Mouse (Mus musculus) thymus, adult 2 months (tissue): ENCODE data around the gene Kcnk3. TPM values are rescaled to one million over a fixed set of nuclear protein-coding genes. Genes with fewer than 3 reads are reported as not detected.

Source experiments
- DNase-seq: peaks from one replicate; pipeline ENCODE4 v3.0.0; 2021
- H3K27ac ChIP-seq: fragments of 200-500 bp; 2 replicates; pipeline ENCODE4 v1.5.1; 2012; ENCODE audit warnings: low read length, control low read depth; ENCODE audit not compliant: control insufficient read depth, insufficient read depth
- H3K27me3 ChIP-seq: fragments of 200-500 bp; 2 replicates; pipeline ENCODE4 v1.6.1; 2012; ENCODE audit warnings: mild to moderate bottlenecking, low read length, moderate library complexity, mixed read lengths; ENCODE audit not compliant: control insufficient read depth, insufficient read depth
- H3K36me3 ChIP-seq: fragments of 200-500 bp; 2 replicates; pipeline ENCODE4 v1.6.1; 2012; ENCODE audit warnings: mild to moderate bottlenecking, low read length, moderate library complexity; ENCODE audit not compliant: control insufficient read depth, insufficient read depth
- H3K4me1 ChIP-seq: fragments of 200-500 bp; replicated peaks from 2 replicates; pipeline ENCODE4 v1.6.1; 2012; ENCODE audit warnings: low read length; ENCODE audit not compliant: control insufficient read depth, insufficient read depth
- H3K4me3 ChIP-seq: fragments of 200-500 bp; 2 replicates; pipeline ENCODE4 v1.5.1; 2012; ENCODE audit warnings: mild to moderate bottlenecking, low read length, control low read depth, moderate library complexity; ENCODE audit not compliant: control insufficient read depth, insufficient read depth
- CTCF ChIP-seq: fragments of 200-500 bp; IDR thresholded peaks from 2 replicates; pipeline ENCODE4 v1.5.1; 2012; ENCODE audit warnings: mild to moderate bottlenecking, control low read depth, low read length, moderate library complexity, borderline replicate concordance; ENCODE audit not compliant: control insufficient read depth, poor library complexity, insufficient read depth; ENCODE audit errors: extremely low read depth
- POLR2A ChIP-seq: fragments of 200-500 bp; IDR thresholded peaks from 2 replicates; pipeline ENCODE4 v1.6.1; 2012; ENCODE audit warnings: mild to moderate bottlenecking, low read length, control low read depth, moderate library complexity; ENCODE audit not compliant: control insufficient read depth, poor library complexity, insufficient read depth; ENCODE audit errors: extremely low read depth
- WGBS: fragments of 180-500 bp; shearing (Covaris S2); methylation state at CpG from one replicate; pipeline ENCODE4 v1.1.7; 2018; 5-methylcytosine and 5-hydroxymethylcytosine counted together
- polyA plus RNA-seq: library from polyadenylated mRNA; depleted of rRNA; stranded (reverse); fragments of >200 nt; gene quantifications from 2 replicates; pipeline ENCODE4 v1.2.3, GENCODE M21; 2012

Kcnk3 gene
- polyA plus RNA-seq, 1 experiment, result 27.7 TPM

DNA sequence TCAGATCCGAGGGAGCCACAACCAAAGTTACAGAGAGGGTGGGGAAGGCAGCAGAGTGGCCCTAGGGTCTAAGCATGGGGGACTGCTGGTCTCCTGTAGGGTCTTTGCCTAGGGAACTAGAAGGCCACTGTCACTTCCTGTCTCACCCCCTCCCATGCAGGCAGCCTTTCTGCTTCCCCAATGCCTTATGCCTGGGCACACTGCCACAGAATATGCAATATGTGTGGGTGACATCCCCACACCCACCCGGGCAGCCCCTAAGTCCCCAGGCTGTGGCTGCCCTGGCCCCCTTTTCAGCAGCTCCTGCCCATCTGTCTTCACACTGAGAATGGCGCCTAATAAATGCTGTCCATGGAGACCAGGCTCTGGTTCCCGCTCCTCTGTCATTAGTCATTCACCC lies 36.9 kb downstream of the Kcnk3 start:
- DNase-seq, result no peak
- Histone ChIP-seq H3K27me3 (peaks cover 9% of the 10 kb centered on the region), H3K4me1 (peaks cover 10% of the 10 kb centered on the region; the same call in 1 of the 2 replicates), H3K27ac (no peak overlapping the region), H3K36me3 (no peaks in the 10 kb centered on the region), H3K4me3 (no peak overlapping the region)
- TF ChIP-seq CTCF, result no peak
- no peak for TF ChIP-seq POLR2A
- 48% methylated on average over 4 of the region's 4 CpGs for WGBS

DNA sequence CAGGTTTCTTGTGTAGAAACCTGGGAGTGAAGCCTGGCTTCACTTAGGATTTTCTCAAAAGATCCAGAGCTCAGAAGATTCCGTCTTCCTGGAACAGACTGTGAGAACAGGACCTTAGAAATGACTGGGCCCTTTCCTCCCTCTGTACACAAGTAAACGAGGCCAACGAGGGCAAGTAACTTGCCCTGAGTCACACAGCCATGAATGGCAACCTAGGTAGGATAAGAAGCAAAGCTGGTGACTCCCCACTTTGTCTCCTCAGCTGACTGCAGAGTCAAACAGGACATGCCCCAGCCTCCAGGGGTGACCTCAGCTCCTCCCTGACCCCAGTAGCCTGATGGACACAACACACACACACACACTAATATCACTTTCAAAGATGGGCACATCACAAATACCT lies 37.4 kb downstream of the Kcnk3 start:
- no peaks in the 10 kb centered on the region for H3K36me3 ChIP-seq
- no peak overlapping the region for H3K27ac ChIP-seq
- no peak overlapping the region for H3K4me3 ChIP-seq
- DNase-seq, result no peak
- H3K4me1 ChIP-seq, result peaks cover 10% of the 10 kb centered on the region; the same call in 1 of the 2 replicates
- 84% methylated on average over 3 of the region's 3 CpGs for WGBS
- no peak for TF ChIP-seq POLR2A
- peaks cover 9% of the 10 kb centered on the region for H3K27me3 ChIP-seq

DNA sequence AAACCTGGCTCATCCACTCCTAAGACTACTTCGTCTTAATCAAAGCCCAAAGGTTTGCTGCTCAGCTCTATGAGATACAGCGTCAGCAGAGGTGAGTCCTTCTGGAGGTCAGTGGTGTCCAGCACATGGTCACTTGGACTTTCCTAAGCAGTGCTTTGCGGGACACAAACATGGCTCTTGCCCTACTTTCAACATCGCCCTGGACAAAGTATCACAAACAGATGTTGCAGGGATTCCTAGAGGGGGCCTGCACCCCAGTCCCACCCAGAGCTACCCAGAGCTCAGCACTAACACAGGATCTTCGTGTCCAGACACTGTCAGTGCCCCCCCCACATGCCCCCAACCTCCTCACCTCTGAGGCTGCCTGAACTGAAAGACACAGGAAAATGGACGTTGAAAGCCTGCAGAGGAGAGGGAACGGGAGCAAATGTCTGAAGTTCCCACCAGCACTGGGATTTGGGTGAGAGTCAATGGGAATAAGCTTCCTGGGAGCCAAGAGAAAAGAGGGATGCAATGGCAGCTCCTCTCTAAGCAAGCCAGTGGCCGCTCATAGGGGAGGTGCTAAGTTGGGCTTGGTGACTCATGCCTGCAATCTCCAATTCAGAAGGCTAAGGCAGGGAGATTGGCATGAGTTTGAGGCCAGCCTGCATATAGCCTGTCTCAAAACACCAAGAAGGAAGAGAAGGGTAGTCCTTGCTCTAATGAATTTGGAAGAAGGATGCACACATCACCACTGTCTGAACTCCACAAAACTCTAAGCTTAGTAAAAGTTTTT lies 38.5 kb downstream of the Kcnk3 start:
- WGBS, result 87% methylated on average over 8 of the region's 8 CpGs
- Histone ChIP-seq H3K27ac (no peak overlapping the region), H3K36me3 (no peaks in the 10 kb centered on the region), H3K4me1 (peaks cover 10% of the 10 kb centered on the region; the same call in 1 of the 2 replicates), H3K4me3 (no peak overlapping the region), H3K27me3 (peaks cover 9% of the 10 kb centered on the region)
- DNase-seq, result no peak
- no peak for TF ChIP-seq POLR2A

DNA sequence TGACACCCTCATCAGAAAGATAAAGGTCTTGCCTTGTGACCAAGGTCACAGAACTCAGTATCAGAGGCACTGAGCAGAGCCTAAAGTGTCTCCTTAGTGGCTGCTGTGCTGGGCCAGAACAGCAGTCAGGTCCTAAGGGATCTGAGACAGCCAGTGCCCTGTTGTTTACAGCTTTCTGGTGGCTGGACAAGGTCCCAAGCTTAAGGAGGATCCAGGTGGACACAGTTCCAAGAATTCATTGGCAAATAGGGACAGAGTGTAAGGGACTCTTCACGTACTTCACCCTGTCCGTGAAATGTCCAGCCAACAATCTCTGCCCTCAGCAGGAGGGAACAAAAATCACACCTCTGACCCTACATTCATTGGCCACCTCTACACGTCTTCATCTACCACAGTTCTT lies 40.5 kb downstream of the Kcnk3 start:
- Histone ChIP-seq H3K4me3 (no peak overlapping the region), H3K27me3 (no peaks in the 10 kb centered on the region), H3K27ac (no peak overlapping the region), H3K36me3 (no peaks in the 10 kb centered on the region), H3K4me1 (no peaks in the 10 kb centered on the region)
- TF ChIP-seq POLR2A, result no peak
- TF ChIP-seq CTCF, result no peak
- 88% methylated on average over 3 of the region's 3 CpGs for WGBS
- DNase-seq, result no peak

DNA sequence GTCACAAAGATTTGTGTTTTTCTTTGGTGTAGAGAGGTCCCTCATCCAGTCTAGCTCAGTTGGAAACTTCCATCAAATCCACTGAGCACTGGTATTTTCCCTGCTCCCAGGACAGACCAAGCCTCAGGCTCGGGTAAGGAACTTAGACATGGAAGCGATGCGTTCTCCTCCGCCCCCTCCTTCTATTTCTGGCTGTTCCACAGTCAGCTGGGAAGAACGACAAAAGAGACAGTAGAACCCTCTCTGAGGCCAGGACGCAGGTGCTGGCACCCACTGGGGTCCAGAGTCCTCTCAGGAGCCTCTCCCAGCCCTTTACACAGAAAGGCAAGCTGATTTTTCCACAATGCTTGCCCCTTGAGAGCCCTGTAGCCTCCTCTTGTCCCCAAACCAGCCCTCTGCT lies 42.4 kb downstream of the Kcnk3 start:
- no peak for TF ChIP-seq POLR2A
- TF ChIP-seq CTCF, result no peak
- Histone ChIP-seq H3K36me3 (no peaks in the 10 kb centered on the region), H3K27me3 (no peaks in the 10 kb centered on the region), H3K4me1 (no peaks in the 10 kb centered on the region), H3K4me3 (no peak overlapping the region), H3K27ac (no peak overlapping the region)
- WGBS, result 89% methylated on average over 6 of the region's 6 CpGs
- no peak for DNase-seq

DNA sequence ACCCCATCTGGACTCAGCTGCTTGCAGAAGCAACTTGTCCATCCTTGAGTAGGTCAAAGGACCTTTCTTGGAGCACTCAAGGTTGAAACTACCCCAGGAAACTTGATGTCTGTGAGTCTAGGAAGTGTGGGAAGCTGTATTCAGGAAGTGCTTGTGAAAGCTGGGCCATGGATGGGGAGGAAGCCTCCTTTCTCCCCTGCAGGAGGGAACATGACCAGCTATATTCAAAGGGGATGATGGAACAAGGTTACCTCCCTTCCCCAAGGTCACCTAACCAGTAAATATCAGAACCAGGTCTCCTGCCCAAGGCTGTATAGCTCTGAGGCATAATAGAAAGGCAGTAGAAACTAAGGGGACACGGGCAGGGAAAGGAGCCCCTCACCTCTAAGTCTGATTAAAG lies 44.2 kb downstream of the Kcnk3 start:
- DNase-seq, result no peak
- no peaks in the 10 kb centered on the region for H3K27me3 ChIP-seq
- no peak for TF ChIP-seq CTCF
- TF ChIP-seq POLR2A, result no peak
- WGBS, result 88% methylated on average over 1 of the region's 1 CpGs
- no peaks in the 10 kb centered on the region for H3K4me1 ChIP-seq
- no peak overlapping the region for H3K4me3 ChIP-seq
- no peaks in the 10 kb centered on the region for H3K36me3 ChIP-seq
- H3K27ac ChIP-seq, result no peak overlapping the region

DNA sequence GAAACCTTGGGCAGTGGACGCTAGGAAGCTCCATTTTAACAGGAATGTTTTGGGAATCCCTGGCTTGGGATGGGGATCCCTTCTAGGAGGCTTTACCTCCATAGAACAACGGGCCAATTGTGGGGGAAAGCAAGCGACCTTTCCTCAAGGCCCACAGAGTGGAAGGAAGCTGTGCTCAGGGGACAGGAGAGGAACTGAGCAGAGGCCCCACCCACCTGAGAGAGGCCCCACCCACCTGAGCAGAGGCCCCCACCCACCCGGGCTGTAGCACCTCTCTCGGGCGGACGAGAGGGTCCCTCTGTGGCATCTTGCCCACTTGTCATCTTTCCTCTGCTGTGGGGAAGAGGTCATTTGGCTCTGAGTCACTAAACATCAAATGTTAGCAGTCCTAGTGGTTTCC lies 49.0 kb downstream of the Kcnk3 start:
- WGBS, result 39% methylated on average over 7 of the region's 7 CpGs
- TF ChIP-seq CTCF (no peak), POLR2A (no peak)
- Histone ChIP-seq H3K27ac (no peak overlapping the region), H3K4me1 (no peaks in the 10 kb centered on the region), H3K27me3 (no peaks in the 10 kb centered on the region), H3K4me3 (no peak overlapping the region), H3K36me3 (no peaks in the 10 kb centered on the region)
- no peak for DNase-seq

DNA sequence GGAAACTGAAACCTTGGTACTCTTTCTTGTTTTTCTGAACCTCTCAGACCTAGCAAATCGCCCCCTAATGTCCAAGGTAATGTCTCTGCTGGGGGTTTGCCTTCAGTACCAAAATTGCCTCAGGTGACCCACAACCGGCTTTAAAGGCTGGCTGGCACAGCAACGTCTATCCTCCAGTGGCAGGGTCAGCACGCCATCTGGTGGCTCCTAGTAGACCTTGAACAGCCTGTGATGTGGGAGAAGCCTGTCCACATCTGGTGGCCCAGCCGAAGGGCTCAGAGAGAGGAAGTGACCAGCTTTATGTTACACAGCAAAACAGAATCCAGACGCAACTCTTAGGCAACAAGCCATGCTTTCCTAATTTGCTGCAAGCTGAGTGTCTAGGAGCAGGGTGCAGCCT lies 50.1 kb downstream of the Kcnk3 start:
- Histone ChIP-seq H3K4me3 (no peak overlapping the region), H3K27me3 (no peaks in the 10 kb centered on the region), H3K36me3 (no peaks in the 10 kb centered on the region), H3K27ac (no peak overlapping the region), H3K4me1 (no peaks in the 10 kb centered on the region)
- TF ChIP-seq CTCF, result no peak
- TF ChIP-seq POLR2A, result no peak
- WGBS, result 5% methylated on average over 6 of the region's 6 CpGs
- DNase-seq, result peak; percentile 46
